Mouse (Mus musculus) neural tube, embryonic 11.5 days (tissue): Measurements from ENCODE around the gene Rab17. TPM values are rescaled to one million over a fixed set of nuclear protein-coding genes. Genes with fewer than 3 reads are reported as not detected.

Experiments used
- ATAC-seq: fragments of 200-750 bp; cut with Nextera tagmentation; 2 replicates; pipeline ENCODE4 v1.8.0; 2017; ENCODE audit warnings: moderate number of reproducible peaks, mild to moderate bottlenecking, moderate TSS enrichment, moderate library complexity; ENCODE audit not compliant: insufficient read depth, low FRiP score, low TSS enrichment
- DNase-seq: peaks from one replicate; pipeline ENCODE4 v3.0.0-alpha.2; 2015; ENCODE audit warnings: low spot score
- H3K27ac ChIP-seq: fragments of 300-500 bp; sonication (generic); 2 replicates; pipeline ENCODE4 v1.5.1; 2014; ENCODE audit warnings: low read depth, mild to moderate bottlenecking, low read length
- H3K27me3 ChIP-seq: fragments of 300-500 bp; sonication (generic); 2 replicates; pipeline ENCODE4 v1.6.1; 2014; ENCODE audit warnings: mild to moderate bottlenecking, low read length, mixed read lengths; ENCODE audit not compliant: control insufficient read depth, insufficient read depth
- H3K36me3 ChIP-seq: fragments of 300-500 bp; sonication (generic); 2 replicates; pipeline ENCODE4 v1.6.1; 2014; ENCODE audit warnings: mild to moderate bottlenecking, low read length, moderate library complexity, mixed read lengths; ENCODE audit not compliant: control insufficient read depth, insufficient read depth
- H3K4me1 ChIP-seq: fragments of 300-500 bp; sonication (generic); 2 replicates; pipeline ENCODE4 v1.6.1; 2014; ENCODE audit warnings: low read length, mixed read lengths; ENCODE audit not compliant: control insufficient read depth, insufficient read depth
- H3K4me2 ChIP-seq: fragments of 300-500 bp; sonication (generic); 2 replicates; pipeline ENCODE4 v1.6.1; 2014; ENCODE audit warnings: low read depth, mild to moderate bottlenecking, moderate library complexity
- H3K4me3 ChIP-seq: fragments of 300-500 bp; sonication (generic); 2 replicates; pipeline ENCODE4 v1.5.1; 2014; ENCODE audit warnings: low read depth, low read length
- H3K9ac ChIP-seq: fragments of 300-500 bp; sonication (generic); 2 replicates; pipeline ENCODE4 v1.6.1; 2014; ENCODE audit warnings: mild to moderate bottlenecking, low read length
- H3K9me3 ChIP-seq: fragments of 300-500 bp; sonication (generic); 2 replicates; pipeline ENCODE4 v1.6.1; 2016; ENCODE audit warnings: low read length; ENCODE audit not compliant: control insufficient read depth
- WGBS: fragments of 180-500 bp; shearing (Covaris S2); extraction: QIAGEN DNeasy Blood & Tissue Kit; methylation state at CpG from one replicate; pipeline ENCODE4 v1.1.7; 2014; 5-methylcytosine and 5-hydroxymethylcytosine counted together
- polyA plus RNA-seq: library from polyadenylated mRNA; unstranded; fragments of >200 nt; fragmentation: Nextera tagmentation; extraction: Ambion mirVana; gene quantifications from 2 replicates; pipeline ENCODE4 v1.2.1, GENCODE M21; 2014

Rab17 gene
- polyA plus RNA-seq, 1 experiment from 2014 or later, result 0.38 TPM

GRCm38 (mm10) chr1:90956245-90957096 is 13.0 kb downstream of the Rab17 start:
- 37% methylated on average over 7 of the region's 7 CpGs for WGBS
- H3K36me3 ChIP-seq, result no peaks in the 10 kb centered on the region
- H3K9ac ChIP-seq, result no peak overlapping the region
- H3K27ac ChIP-seq, result no peak overlapping the region
- DNase-seq, result peak; percentile 73
- no peak overlapping the region for H3K4me3 ChIP-seq
- no peak overlapping the region for H3K4me2 ChIP-seq
- ATAC-seq, result no peak; the same call in 1 of the 2 replicates
- H3K9me3 ChIP-seq, result no peaks in the 10 kb centered on the region
- H3K4me1 ChIP-seq, result no peaks in the 10 kb centered on the region
- H3K27me3 ChIP-seq, result no peaks in the 10 kb centered on the region

- no peak overlapping the region for H3K27ac ChIP-seq
- H3K4me3 ChIP-seq, result no peak overlapping the region
- no peak overlapping the region for H3K4me2 ChIP-seq
- DNase-seq, result no peak
- H3K9ac ChIP-seq, result no peak overlapping the region
- 81% methylated on average over 11 of the region's 11 CpGs for WGBS
- no peaks in the 10 kb centered on the region for H3K9me3 ChIP-seq
- H3K27me3 ChIP-seq, result no peaks in the 10 kb centered on the region
- ATAC-seq, result no peak
- H3K36me3 ChIP-seq, result no peaks in the 10 kb centered on the region
- H3K4me1 ChIP-seq, result no peaks in the 10 kb centered on the region
Measured at GRCm38 (mm10) chr1:90953688-90954087, 15.8 kb downstream of the Rab17 start.

GRCm38 (mm10) chr1:90952808-90953207 is 16.7 kb downstream of the Rab17 start, which contains the start of gene Prlh:
Gene Prlh (plus strand): TSS chr1:90953108.
- H3K36me3 ChIP-seq, result no peaks in the 10 kb centered on the region
- H3K9me3 ChIP-seq, result no peaks in the 10 kb centered on the region
- no peak within 1 kb of the TSS for H3K4me3 ChIP-seq
- 85% methylated on average over 8 of the region's 8 CpGs for WGBS
- H3K4me1 ChIP-seq, result no peaks in the 10 kb centered on the region
- no peak within 1 kb of the TSS for H3K9ac ChIP-seq
- no peaks in the 10 kb centered on the region for H3K27me3 ChIP-seq
- ATAC-seq (no peak), DNase-seq (no peak)
- no peak within 1 kb of the TSS for H3K27ac ChIP-seq
- H3K4me2 ChIP-seq, result no peak within 1 kb of the TSS

GRCm38 (mm10) chr1:90951670-90952069 is 17.8 kb downstream of the Rab17 start:
- Histone ChIP-seq H3K4me3 (no peak overlapping the region), H3K4me1 (no peaks in the 10 kb centered on the region), H3K9me3 (no peaks in the 10 kb centered on the region), H3K36me3 (no peaks in the 10 kb centered on the region), H3K4me2 (no peak overlapping the region), H3K27me3 (no peaks in the 10 kb centered on the region), H3K27ac (no peak overlapping the region), H3K9ac (no peak overlapping the region)
- WGBS, result 86% methylated on average over 7 of the region's 7 CpGs
- no peak for ATAC-seq
- DNase-seq, result no peak

GRCm38 (mm10) chr1:90949309-90949708 is 20.2 kb downstream of the Rab17 start:
- ATAC-seq (no peak), DNase-seq (no peak)
- Histone ChIP-seq H3K9me3 (no peaks in the 10 kb centered on the region), H3K4me2 (no peak overlapping the region), H3K4me1 (no peaks in the 10 kb centered on the region), H3K27ac (no peak overlapping the region), H3K4me3 (no peak overlapping the region), H3K9ac (no peak overlapping the region), H3K36me3 (no peaks in the 10 kb centered on the region), H3K27me3 (no peaks in the 10 kb centered on the region)
- WGBS, result 78% methylated on average over 9 of the region's 9 CpGs

- ATAC-seq (no peak), DNase-seq (no peak)
- no peak overlapping the region for H3K27ac ChIP-seq
- no peak overlapping the region for H3K4me2 ChIP-seq
- H3K4me1 ChIP-seq, result no peaks in the 10 kb centered on the region
- no peaks in the 10 kb centered on the region for H3K36me3 ChIP-seq
- 72% methylated on average over 2 of the region's 2 CpGs for WGBS
- no peaks in the 10 kb centered on the region for H3K9me3 ChIP-seq
- H3K9ac ChIP-seq, result no peak overlapping the region
- H3K27me3 ChIP-seq, result no peaks in the 10 kb centered on the region
- H3K4me3 ChIP-seq, result no peak overlapping the region
Measured at GRCm38 (mm10) chr1:90947252-90947651, 22.2 kb downstream of the Rab17 start.

GRCm38 (mm10) chr1:90945171-90945570 is 24.3 kb downstream of the Rab17 start:
- Histone ChIP-seq H3K27me3 (no peaks in the 10 kb centered on the region), H3K9ac (no peak overlapping the region), H3K36me3 (no peaks in the 10 kb centered on the region), H3K4me1 (no peaks in the 10 kb centered on the region), H3K4me3 (no peak overlapping the region), H3K27ac (no peak overlapping the region), H3K9me3 (no peaks in the 10 kb centered on the region), H3K4me2 (no peak overlapping the region)
- WGBS, result 60% methylated on average over 10 of the region's 10 CpGs
- ATAC-seq, result no peak
- no peak for DNase-seq

- ATAC-seq (no peak), DNase-seq (no peak)
- Histone ChIP-seq H3K9me3 (no peaks in the 10 kb centered on the region), H3K4me2 (no peak overlapping the region), H3K27ac (no peak overlapping the region), H3K27me3 (no peaks in the 10 kb centered on the region), H3K9ac (no peak overlapping the region), H3K36me3 (no peaks in the 10 kb centered on the region), H3K4me3 (no peak overlapping the region), H3K4me1 (no peaks in the 10 kb centered on the region)
- 78% methylated on average over 4 of the region's 4 CpGs for WGBS
Measured at GRCm38 (mm10) chr1:90939980-90940379, 29.5 kb downstream of the Rab17 start.

- H3K4me2 ChIP-seq, result no peak overlapping the region
- H3K4me1 ChIP-seq, result no peaks in the 10 kb centered on the region
- no peak overlapping the region for H3K27ac ChIP-seq
- no peak overlapping the region for H3K9ac ChIP-seq
- no peaks in the 10 kb centered on the region for H3K9me3 ChIP-seq
- no peak overlapping the region for H3K4me3 ChIP-seq
- no peaks in the 10 kb centered on the region for H3K36me3 ChIP-seq
- ATAC-seq, result no peak
- WGBS, result 55% methylated on average over 9 of the region's 9 CpGs
- H3K27me3 ChIP-seq, result no peaks in the 10 kb centered on the region
- DNase-seq, result no peak
Measured at GRCm38 (mm10) chr1:90936990-90937389, 32.5 kb downstream of the Rab17 start.
